Mouse (Mus musculus): ENCODE measurements around the gene Olfr1162. TPM values are rescaled to one million over a fixed set of nuclear protein-coding genes. Genes with fewer than 3 reads are reported as not detected.
"Not testable (repeated sequence)": the region's sequence is repeated elsewhere in the genome, so short reads cannot be mapped to it uniquely, and the experiment has no call there.

The Olfr1162 gene
- not detected in 2 replicates for polyA plus RNA-seq (2015; fragmentation: Nextera tagmentation; extraction: Ambion mirVana)

- no peaks in the 10 kb centered on the region for H3K27me3 ChIP-seq
- H3K4me3 ChIP-seq (replicated peaks), result no peak within 1 kb of the TSS
- no peaks in the 10 kb centered on the region for H3K9me3 ChIP-seq (replicated peaks)
- H3K4me2 ChIP-seq, result no peak within 1 kb of the TSS
- no peak for ATAC-seq (ENCODE audit: low read depth)
- no peak within 1 kb of the TSS for H3K9ac ChIP-seq
- DNase-seq, result no peak
- no peaks in the 10 kb centered on the region for H3K4me1 ChIP-seq (replicated peaks)
- no peaks in the 10 kb centered on the region for H3K36me3 ChIP-seq
- WGBS (ENCODE audit: insufficient replicate concordance), result 63% methylated on average over 1 of the region's 1 CpGs
- H3K27ac ChIP-seq, result no peak within 1 kb of the TSS
Observed at GRCm38 (mm10) chr2:88051029-88051428, at the start of gene Olfr1162. Gene Olfr1162 (minus strand): TSS chr2:88051129.

- Histone ChIP-seq H3K27ac (no peak within 1 kb of the TSS), H3K4me2 (no peak within 1 kb of the TSS), H3K4me3 (replicated peaks) (no peak within 1 kb of the TSS), H3K9me3 (replicated peaks) (no peaks in the 10 kb centered on the region), H3K9ac (no peak within 1 kb of the TSS), H3K4me1 (replicated peaks) (no peaks in the 10 kb centered on the region), H3K36me3 (no peaks in the 10 kb centered on the region), H3K27me3 (no peaks in the 10 kb centered on the region)
- 62% methylated on average over 4 of the region's 4 CpGs for WGBS (ENCODE audit: insufficient replicate concordance)
- no peak for DNase-seq
- no peak for ATAC-seq (ENCODE audit: low read depth)
Observed at GRCm38 (mm10) chr2:88093866-88094265, 42.9 kb upstream of the Olfr1162 start, which contains the start of gene Olfr1164. Gene Olfr1164 (minus strand): TSS chr2:88093966.

- ATAC-seq (ENCODE audit: low read depth), result no peak
- no peak for DNase-seq
- Histone ChIP-seq H3K4me2 (no peak within 1 kb of the TSS), H3K27ac (no peak within 1 kb of the TSS), H3K4me3 (replicated peaks) (no peak within 1 kb of the TSS), H3K27me3 (no peaks in the 10 kb centered on the region), H3K9ac (no peak within 1 kb of the TSS), H3K9me3 (replicated peaks) (no peaks in the 10 kb centered on the region), H3K36me3 (no peaks in the 10 kb centered on the region), H3K4me1 (replicated peaks) (no peaks in the 10 kb centered on the region)
Observed at GRCm38 (mm10) chr2:88071730-88072129, 20.8 kb upstream of the Olfr1162 start, which contains the start of gene Olfr1163. Gene Olfr1163 (minus strand): TSS chr2:88071830.

GRCm38 (mm10) chr2:88063587-88063986 is 12.7 kb upstream of the Olfr1162 start:
- H3K27ac ChIP-seq, result no peak overlapping the region
- ATAC-seq (ENCODE audit: low read depth), result no peak
- H3K27me3 ChIP-seq, result no peaks in the 10 kb centered on the region
- no peak overlapping the region for H3K4me2 ChIP-seq
- no peaks in the 10 kb centered on the region for H3K36me3 ChIP-seq
- H3K9me3 ChIP-seq (replicated peaks), result no peaks in the 10 kb centered on the region
- H3K9ac ChIP-seq, result no peak overlapping the region
- no peak overlapping the region for H3K4me3 ChIP-seq (replicated peaks)
- no peaks in the 10 kb centered on the region for H3K4me1 ChIP-seq (replicated peaks)
- WGBS (ENCODE audit: insufficient replicate concordance), result 67% methylated on average over 2 of the region's 2 CpGs
- DNase-seq, result no peak

GRCm38 (mm10) chr2:88037599-88037998 is 13.3 kb downstream of the Olfr1162 start, which contains the start of gene Olfr73:
Gene Olfr73 (minus strand): TSS chr2:88037699.
- H3K4me3 ChIP-seq (replicated peaks), result no peak within 1 kb of the TSS
- H3K9ac ChIP-seq, result no peak within 1 kb of the TSS
- H3K27ac ChIP-seq, result no peak within 1 kb of the TSS
- ATAC-seq (ENCODE audit: low read depth) (no peak), DNase-seq (no peak)
- no peaks in the 10 kb centered on the region for H3K4me1 ChIP-seq (replicated peaks)
- no peaks in the 10 kb centered on the region for H3K9me3 ChIP-seq (replicated peaks)
- no peak within 1 kb of the TSS for H3K4me2 ChIP-seq
- no peaks in the 10 kb centered on the region for H3K36me3 ChIP-seq
- H3K27me3 ChIP-seq, result no peaks in the 10 kb centered on the region

GRCm38 (mm10) chr2:88022474-88022873 is 28.5 kb downstream of the Olfr1162 start, which contains the start of gene Olfr1161:
Gene Olfr1161 (plus strand): TSS chr2:88022774.
- 54% methylated on average over 1 of the region's 1 CpGs for WGBS (ENCODE audit: insufficient replicate concordance)
- H3K4me1 ChIP-seq (replicated peaks), result not testable (repeated sequence)

GRCm38 (mm10) chr2:88007515-88008318 is 43.2 kb downstream of the Olfr1162 start, which contains the start of gene Olfr1160:
Gene Olfr1160 (minus strand): TSS chr2:88008268.
- H3K9me3 ChIP-seq (replicated peaks), result no peaks in the 10 kb centered on the region
- H3K27ac ChIP-seq, result no peak within 1 kb of the TSS
- no peak within 1 kb of the TSS for H3K9ac ChIP-seq
- no peak within 1 kb of the TSS for H3K4me3 ChIP-seq (replicated peaks)
- ATAC-seq (ENCODE audit: low read depth) (0 out of 2 replicates have a peak, but pooled peaks have one; percentile 53), DNase-seq (no peak)
- no peaks in the 10 kb centered on the region for H3K4me1 ChIP-seq (replicated peaks)
- no peaks in the 10 kb centered on the region for H3K27me3 ChIP-seq
- no peaks in the 10 kb centered on the region for H3K36me3 ChIP-seq
- H3K4me2 ChIP-seq, result no peak within 1 kb of the TSS

More at GRCm38 (mm10) chr2:88022474-88022873, 28.5 kb downstream of the Olfr1162 start, which contains the start of gene Olfr1161:
- DNase-seq; H3K4me3 ChIP-seq (replicated peaks); H3K9ac ChIP-seq; H3K9me3 ChIP-seq (replicated peaks); H3K4me2 ChIP-seq; H3K27ac ChIP-seq; H3K27me3 ChIP-seq; ATAC-seq (ENCODE audit: low read depth); H3K36me3 ChIP-seq: not testable (repeated sequence)

Other genes starting within 250 kb of the Olfr1162 start
- not detected in 2 replicates for gene Olfr1145, start 241.3 kb downstream of the Olfr1162 start, polyA plus RNA-seq (2015; fragmentation: Nextera tagmentation; extraction: Ambion mirVana)
- gene Olfr1148, start 220.6 kb downstream of the Olfr1162 start, polyA plus RNA-seq (2015; fragmentation: Nextera tagmentation; extraction: Ambion mirVana), result not detected in 2 replicates
- not detected in 2 replicates for gene Olfr1150-ps1, start 207.1 kb downstream of the Olfr1162 start, polyA plus RNA-seq (2015; fragmentation: Nextera tagmentation; extraction: Ambion mirVana)
- gene Olfr1151, start 195.3 kb downstream of the Olfr1162 start, polyA plus RNA-seq (2015; fragmentation: Nextera tagmentation; extraction: Ambion mirVana), result not detected in 2 replicates
- gene Olfr1152, start 184.6 kb downstream of the Olfr1162 start, polyA plus RNA-seq (2015; fragmentation: Nextera tagmentation; extraction: Ambion mirVana), result not detected in 2 replicates
- not detected in 2 replicates for gene Olfr1153, start 156.2 kb downstream of the Olfr1162 start, polyA plus RNA-seq (2015; fragmentation: Nextera tagmentation; extraction: Ambion mirVana)
- not detected in 2 replicates for gene Olfr1154, start 146.0 kb downstream of the Olfr1162 start, polyA plus RNA-seq (2015; fragmentation: Nextera tagmentation; extraction: Ambion mirVana)
- not detected in 2 replicates for gene Olfr1155, start 106.0 kb downstream of the Olfr1162 start, polyA plus RNA-seq (2015; fragmentation: Nextera tagmentation; extraction: Ambion mirVana)
- not detected in 2 replicates for gene Olfr1156, start 98.0 kb downstream of the Olfr1162 start, polyA plus RNA-seq (2015; fragmentation: Nextera tagmentation; extraction: Ambion mirVana)
- not detected in 2 replicates for gene Olfr1157, start 82.8 kb downstream of the Olfr1162 start, polyA plus RNA-seq (2015; fragmentation: Nextera tagmentation; extraction: Ambion mirVana)
- gene Olfr74, start 76.5 kb downstream of the Olfr1162 start, polyA plus RNA-seq (2015; fragmentation: Nextera tagmentation; extraction: Ambion mirVana), result not detected in 2 replicates
- not detected in 2 replicates for gene Olfr1158, start 61.0 kb downstream of the Olfr1162 start, polyA plus RNA-seq (2015; fragmentation: Nextera tagmentation; extraction: Ambion mirVana)
- gene Olfr1160, start 42.9 kb downstream of the Olfr1162 start, polyA plus RNA-seq (2015; fragmentation: Nextera tagmentation; extraction: Ambion mirVana), result not detected in 2 replicates
- gene Olfr1161, start 28.4 kb downstream of the Olfr1162 start, polyA plus RNA-seq (2015; fragmentation: Nextera tagmentation; extraction: Ambion mirVana), result not detected in 2 replicates
- not detected in 2 replicates for gene Olfr73, start 13.4 kb downstream of the Olfr1162 start, polyA plus RNA-seq (2015; fragmentation: Nextera tagmentation; extraction: Ambion mirVana)
- gene Olfr1163, start 20.7 kb upstream of the Olfr1162 start, polyA plus RNA-seq (2015; fragmentation: Nextera tagmentation; extraction: Ambion mirVana), result not detected in 2 replicates
- not detected in 2 replicates for gene Olfr1164, start 42.8 kb upstream of the Olfr1162 start, polyA plus RNA-seq (2015; fragmentation: Nextera tagmentation; extraction: Ambion mirVana)
- not detected in 2 replicates for gene Olfr1166, start 77.1 kb upstream of the Olfr1162 start, polyA plus RNA-seq (2015; fragmentation: Nextera tagmentation; extraction: Ambion mirVana)
- not detected in 2 replicates for gene Olfr1167, start 104.1 kb upstream of the Olfr1162 start, polyA plus RNA-seq (2015; fragmentation: Nextera tagmentation; extraction: Ambion mirVana)
- gene Olfr1168, start 130.8 kb upstream of the Olfr1162 start, polyA plus RNA-seq (2015; fragmentation: Nextera tagmentation; extraction: Ambion mirVana), result not detected in 2 replicates
- gene Olfr1170, start 177.2 kb upstream of the Olfr1162 start, polyA plus RNA-seq (2015; fragmentation: Nextera tagmentation; extraction: Ambion mirVana), result not detected in 2 replicates
- not detected in 2 replicates for gene Olfr1173, start 228.7 kb upstream of the Olfr1162 start, polyA plus RNA-seq (2015; fragmentation: Nextera tagmentation; extraction: Ambion mirVana)

All from liver, embryonic 13.5 days (tissue).